Mouse (Mus musculus) cortical plate, adult 2 months (tissue): Measurements from ENCODE around the gene Crlf3.

ENCODE experiments used
- CTCF ChIP-seq: fragments of 200-500 bp; IDR thresholded peaks from 2 replicates; pipeline ENCODE4 v1.5.1; 2011; ENCODE audit warnings: mild to moderate bottlenecking, control low read depth, low read length; ENCODE audit not compliant: insufficient read depth; ENCODE audit errors: extremely low read depth
- POLR2A ChIP-seq: fragments of 200-500 bp; IDR thresholded peaks from 2 replicates; pipeline ENCODE4 v1.6.1; 2011; ENCODE audit warnings: mild to moderate bottlenecking, low read length, control low read depth; ENCODE audit not compliant: insufficient read depth; ENCODE audit errors: extremely low read depth

DNA sequence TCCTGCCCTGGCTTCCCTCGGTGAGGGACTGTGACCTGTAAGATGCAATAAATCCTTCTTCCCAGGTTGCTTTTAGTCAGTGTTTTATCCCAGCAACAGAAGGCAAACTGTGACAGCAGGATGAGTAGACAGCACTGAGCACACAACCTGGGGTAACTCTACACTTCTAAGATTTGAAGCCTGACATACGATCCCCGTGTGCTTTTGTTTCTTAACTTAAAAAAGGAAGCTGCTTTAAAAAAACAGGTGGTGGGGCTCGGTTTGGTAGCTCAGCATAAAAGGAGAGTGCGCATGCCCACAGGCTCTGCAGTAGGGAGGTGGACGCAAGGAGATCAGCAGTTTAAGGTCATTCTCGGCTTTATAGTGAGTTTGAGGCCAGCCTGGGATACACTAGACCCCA lies 28.3 kb downstream of the Crlf3 start:
- TF ChIP-seq POLR2A (no peak), CTCF (no peak)
